Mouse (Mus musculus) cerebellum, adult 2 months (tissue): ENCODE results near the gene Syt3. TPM values are rescaled to one million over a fixed set of nuclear protein-coding genes. Genes with fewer than 3 reads are reported as not detected.
A peak's percentile ranks its signal among the peaks of the same experiment; 100 is the strongest.

ENCODE experiments used
- DNase-seq, 2 experiments: peaks; one replicate each; pipeline ENCODE4 v3.0.0; 2021
- H3K27ac ChIP-seq: fragments of 200-500 bp; 2 replicates; pipeline ENCODE4 v1.5.1; 2012; ENCODE audit warnings: low read length, control low read depth, inconsistent platforms; ENCODE audit not compliant: insufficient read depth
- H3K27me3 ChIP-seq: fragments of 200-500 bp; 2 replicates; pipeline ENCODE4 v1.6.1; 2012; ENCODE audit warnings: inconsistent platforms, mild to moderate bottlenecking, low read length, moderate library complexity; ENCODE audit not compliant: control insufficient read depth, insufficient read depth
- H3K4me1 ChIP-seq: fragments of 200-500 bp; 2 replicates; pipeline ENCODE4 v1.6.1; 2011; ENCODE audit warnings: low read length; ENCODE audit not compliant: control insufficient read depth, insufficient read depth
- H3K4me3 ChIP-seq: fragments of 200-500 bp; replicated peaks from 2 replicates; pipeline ENCODE3; 2011; ENCODE audit warnings: mild to moderate bottlenecking, low read depth, low read length, control low read depth; ENCODE audit not compliant: insufficient read depth
- CTCF ChIP-seq: fragments of 200-500 bp; IDR thresholded peaks from 2 replicates; pipeline ENCODE4 v1.5.1; 2011; ENCODE audit warnings: low read depth, mild to moderate bottlenecking, control low read depth, low read length, moderate library complexity, borderline replicate concordance; ENCODE audit not compliant: insufficient read depth
- POLR2A ChIP-seq: fragments of 200-500 bp; IDR thresholded peaks from 2 replicates; pipeline ENCODE4 v1.6.1; 2011; ENCODE audit warnings: low read length, control low read depth, borderline replicate concordance; ENCODE audit not compliant: insufficient read depth
- WGBS: fragments of 180-500 bp; shearing (Covaris S2); methylation state at CpG from one replicate; pipeline ENCODE4 v1.1.7; 2018; 5-methylcytosine and 5-hydroxymethylcytosine counted together
- polyA plus RNA-seq: library from polyadenylated mRNA; depleted of rRNA; stranded (reverse); fragments of >200 nt; gene quantifications from 2 replicates; pipeline ENCODE4 v1.2.3, GENCODE M21; 2012

Syt3 gene
- polyA plus RNA-seq, 1 experiment = 125 TPM

DNA sequence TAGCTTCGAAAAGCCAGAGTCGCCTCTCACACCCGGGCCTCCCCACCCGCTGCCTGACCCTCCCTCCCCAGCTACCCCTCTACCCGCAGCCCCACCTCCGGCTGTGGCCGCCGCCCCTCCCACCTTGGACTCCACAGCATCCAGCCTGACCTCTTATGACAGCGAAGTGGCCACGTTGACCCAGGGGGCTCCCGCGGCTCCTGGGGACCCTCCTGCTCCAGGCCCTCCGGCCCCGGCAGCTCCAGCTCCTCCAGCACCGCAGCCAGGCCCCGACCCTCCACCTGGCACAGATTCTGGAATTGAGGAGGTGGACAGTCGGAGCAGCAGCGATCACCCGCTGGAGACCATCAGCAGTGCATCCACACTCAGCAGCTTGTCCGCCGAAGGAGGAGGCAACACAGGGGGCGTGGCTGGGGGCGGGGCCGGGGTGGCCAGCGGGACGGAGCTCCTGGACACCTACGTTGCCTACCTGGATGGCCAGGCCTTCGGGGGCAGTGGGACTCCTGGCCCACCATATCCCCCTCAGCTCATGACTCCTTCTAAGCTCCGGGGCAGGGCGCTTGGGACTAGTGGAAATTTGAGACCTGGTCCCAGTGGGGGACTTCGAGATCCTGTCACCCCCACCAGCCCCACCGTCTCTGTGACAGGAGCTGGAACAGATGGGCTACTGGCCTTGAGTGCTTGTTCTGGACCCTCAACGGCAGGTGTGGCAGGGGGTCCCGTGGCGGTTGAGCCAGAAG is 30.1 kb upstream of the Syt3 start:
- WGBS = 29% methylated on average over 35 of the region's 35 CpGs
- no peak overlapping the region for H3K4me3 ChIP-seq
- DNase-seq = peak in 1 of 2 experiments; percentile 46
- no peak overlapping the region for H3K27ac ChIP-seq
- H3K27me3 ChIP-seq = no peaks in the 10 kb centered on the region; the same call in 1 of the 2 replicates
- TF ChIP-seq POLR2A (no peak), CTCF (no peak)
- H3K4me1 ChIP-seq = peaks cover 4% of the 10 kb centered on the region; the same call in 1 of the 2 replicates

DNA sequence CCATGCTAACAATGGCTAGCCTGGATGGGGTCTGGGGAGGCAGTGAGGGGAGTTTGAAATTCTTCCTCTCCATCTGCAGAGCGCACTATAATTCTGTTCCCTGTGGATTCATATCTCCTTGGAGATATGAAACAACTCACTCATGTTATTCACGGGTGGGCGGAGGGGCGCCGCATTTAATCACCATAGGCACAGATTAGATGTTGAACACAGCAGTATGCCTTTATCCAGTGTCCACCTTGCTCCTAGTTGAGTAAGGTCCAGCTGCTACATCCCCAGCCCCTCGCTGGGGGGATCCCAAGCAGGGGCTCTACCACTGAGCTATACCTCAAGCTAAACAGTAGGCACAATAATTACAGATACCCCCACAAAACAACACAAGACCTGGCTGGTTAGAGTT is 28.5 kb upstream of the Syt3 start:
- peak in 1 of 2 experiments; percentile 10 for DNase-seq
- Histone ChIP-seq H3K4me1 (peaks cover 4% of the 10 kb centered on the region; the same call in 1 of the 2 replicates), H3K27me3 (no peaks in the 10 kb centered on the region; the same call in 1 of the 2 replicates), H3K4me3 (no peak overlapping the region), H3K27ac (no peak overlapping the region)
- 42% methylated on average over 6 of the region's 6 CpGs for WGBS
- TF ChIP-seq POLR2A (no peak), CTCF (no peak)

GRCm38 (mm10) chr7:44356590-44357481 is 27.1 kb upstream of the Syt3 start:
- no peaks in the 10 kb centered on the region; the same call in 1 of the 2 replicates for H3K27me3 ChIP-seq
- H3K27ac ChIP-seq = no peak overlapping the region
- 0 out of 2 replicates have a peak, but pooled peaks cover 3% of the 10 kb centered on the region for H3K4me1 ChIP-seq
- no peak for DNase-seq
- WGBS = 28% methylated on average over 35 of the region's 35 CpGs
- no peak overlapping the region for H3K4me3 ChIP-seq
- no peak for TF ChIP-seq POLR2A
- no peak for TF ChIP-seq CTCF

GRCm38 (mm10) chr7:44357531-44357930 is 26.4 kb upstream of the Syt3 start:
- H3K27me3 ChIP-seq = no peaks in the 10 kb centered on the region; the same call in 1 of the 2 replicates
- no peak overlapping the region for H3K4me3 ChIP-seq
- DNase-seq = no peak
- 43% methylated on average over 10 of the region's 10 CpGs for WGBS
- TF ChIP-seq CTCF = no peak
- H3K4me1 ChIP-seq = 0 out of 2 replicates have a peak, but pooled peaks cover 3% of the 10 kb centered on the region
- H3K27ac ChIP-seq = no peak overlapping the region

- 42% methylated on average over 5 of the region's 5 CpGs for WGBS
- Histone ChIP-seq H3K27me3 (no peaks in the 10 kb centered on the region; the same call in 1 of the 2 replicates), H3K4me3 (no peak overlapping the region), H3K4me1 (0 out of 2 replicates have a peak, but pooled peaks cover 3% of the 10 kb centered on the region), H3K27ac (no peak overlapping the region)
- no peak for TF ChIP-seq CTCF
- no peak for TF ChIP-seq POLR2A
- peak in 1 of 2 experiments; percentile 33 for DNase-seq
Measured at GRCm38 (mm10) chr7:44358012-44358411, 25.9 kb upstream of the Syt3 start.

DNA sequence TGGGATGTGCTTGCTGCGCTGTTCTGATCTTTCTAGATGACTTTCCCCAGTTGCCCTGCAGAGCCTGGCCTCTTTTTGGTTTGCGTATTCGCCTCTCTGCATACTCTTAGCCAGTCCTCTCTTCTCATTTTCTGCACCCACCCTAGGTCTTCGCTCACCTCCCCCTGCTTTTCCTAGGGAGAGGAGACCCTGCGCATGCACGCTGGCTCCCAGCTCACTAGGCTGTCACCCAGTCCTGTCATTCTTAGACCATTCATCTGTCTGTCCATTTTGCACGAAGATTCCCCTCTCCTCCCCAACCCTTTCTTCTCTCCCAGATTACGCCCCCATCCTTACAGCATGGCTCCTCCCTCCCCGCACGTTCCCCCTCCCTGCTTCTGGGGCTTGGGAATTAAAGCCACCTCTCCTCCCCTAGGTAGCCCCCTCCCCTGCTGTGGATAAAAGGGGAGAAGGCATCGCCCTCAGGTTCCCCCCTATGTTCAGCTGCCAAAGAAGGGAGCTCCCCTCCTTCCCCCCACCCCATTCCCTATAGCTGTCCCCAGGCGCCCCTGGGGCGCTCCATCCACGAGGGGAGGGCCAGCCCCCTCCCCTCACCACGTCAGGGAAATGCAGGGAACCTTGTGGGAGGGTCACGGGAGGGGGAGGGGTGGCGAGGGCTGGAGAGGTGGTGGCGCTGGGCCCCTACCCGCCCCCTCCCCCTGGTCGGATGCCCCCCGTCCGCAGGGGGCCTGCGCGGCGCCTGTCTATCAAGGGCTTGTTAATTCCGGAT is 24.8 kb upstream of the Syt3 start:
- Histone ChIP-seq H3K4me1 (0 out of 2 replicates have a peak, but pooled peaks cover 3% of the 10 kb centered on the region), H3K27me3 (no peaks in the 10 kb centered on the region), H3K4me3 (no peak overlapping the region), H3K27ac (no peak overlapping the region)
- TF ChIP-seq POLR2A (no peak), CTCF (no peak)
- DNase-seq = peak; percentile 44
- WGBS = 10% methylated on average over 21 of the region's 26 CpGs

DNA sequence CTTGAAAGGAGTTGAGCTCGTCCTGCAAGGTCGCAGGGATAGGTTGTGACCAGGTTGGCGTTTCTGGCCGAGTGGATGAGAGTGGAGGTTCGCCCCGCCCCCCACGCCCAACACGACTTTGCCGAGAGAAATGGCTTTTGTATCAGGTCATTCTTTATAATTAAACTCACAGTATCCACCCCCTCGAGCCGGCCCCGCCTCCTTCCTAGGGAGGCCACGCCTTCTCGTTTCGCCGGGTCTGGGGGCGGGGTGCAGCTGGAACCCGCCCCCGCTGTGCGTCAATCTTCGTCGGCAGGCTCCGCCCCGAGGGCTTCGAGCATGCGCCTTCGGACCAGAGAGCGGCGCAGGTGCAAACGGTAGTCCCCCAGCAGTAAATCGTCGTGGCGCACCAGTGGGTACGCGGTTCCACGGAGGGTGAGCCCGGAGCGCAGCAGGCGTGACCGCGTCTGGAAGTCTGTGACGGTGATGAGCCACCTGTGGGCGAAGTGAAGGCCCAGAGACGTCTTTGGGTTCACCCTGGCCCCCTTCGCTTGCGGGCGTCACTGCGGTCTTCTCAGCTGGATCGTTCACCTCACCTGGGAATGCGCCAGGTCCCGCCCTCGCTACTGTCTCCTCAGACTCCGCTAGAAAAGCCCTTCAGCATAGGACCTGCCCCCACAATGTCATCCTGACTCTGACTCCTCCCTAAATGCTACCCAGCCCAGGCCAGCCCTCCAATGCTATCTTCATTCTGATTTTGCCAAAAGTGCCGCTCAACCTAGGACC is 23.8 kb upstream of the Syt3 start:
- Histone ChIP-seq H3K4me3 (peak overlapping the region; percentile 89), H3K4me1 (0 out of 2 replicates have a peak, but pooled peaks cover 3% of the 10 kb centered on the region), H3K27ac (peak overlapping the region; percentile 92), H3K27me3 (no peaks in the 10 kb centered on the region)
- WGBS = 1% methylated on average over 54 of the region's 54 CpGs
- peak; percentile 95 to 98 for DNase-seq
- peak; percentile 99 for TF ChIP-seq POLR2A
- no peak; the same call in 1 of the 2 replicates for TF ChIP-seq CTCF
